Mouse (Mus musculus): ENCODE results near the gene Zfp618. TPM values are rescaled to one million over a fixed set of nuclear protein-coding genes. Genes with fewer than 3 reads are reported as not detected.

Gene Zfp618
- 4.7 TPM for polyA plus RNA-seq (2014; fragmentation: Illumina TruSeq; extraction: RNeasy Lipid Tissue Mini Kit (QIAGEN cat#74804); ENCODE audit: low read depth, low replicate concordance)

GRCm38 (mm10) chr4:62965497-62966302 lies at the start of gene Zfp618:
Gene Zfp618, plus strand, starts transcription at chr4:62965573.

GRCm38 (mm10) chr4:63154699-63155098 lies 189.3 kb downstream of the Zfp618 start, which contains the start of gene Ambp:
Gene Ambp, minus strand, starts transcription at chr4:63154799.

GRCm38 (mm10) chr4:63171969-63172685 lies 206.8 kb downstream of the Zfp618 start, which contains the start of gene Kif12:
Gene Kif12, minus strand, starts transcription at chr4:63172131.

Other genes with a start within 250 kb of the Zfp618 start
- gene Ambp, start 189.2 kb downstream of the Zfp618 start, polyA plus RNA-seq (2014; fragmentation: Illumina TruSeq; extraction: RNeasy Lipid Tissue Mini Kit (QIAGEN cat#74804); ENCODE audit: low read depth, low replicate concordance), result 0.61 TPM
- gene Kif12, start 206.6 kb downstream of the Zfp618 start, polyA plus RNA-seq (2014; fragmentation: Illumina TruSeq; extraction: RNeasy Lipid Tissue Mini Kit (QIAGEN cat#74804); ENCODE audit: low read depth, low replicate concordance), result 2.3 TPM
- 3.0 TPM for gene Col27a1, start 248.4 kb downstream of the Zfp618 start, polyA plus RNA-seq (2014; fragmentation: Illumina TruSeq; extraction: RNeasy Lipid Tissue Mini Kit (QIAGEN cat#74804); ENCODE audit: low read depth, low replicate concordance)